ENCODE assay signal across 33 mouse cellular contexts in genomic region chr5:147267434-147267833, GRCm38 (mm10). TPM values are rescaled to one million over a fixed set of nuclear protein-coding genes. Genes with fewer than 3 reads are reported as not detected.
A peak's percentile ranks its signal among the peaks of the same experiment; 100 is the strongest.
DNase-seq lines count a peak whose midpoint lies in the region; ATAC-seq lines count a peak whose summit lies in the region.
"Had no signal": no experiment of that assay in that cellular context is flagged by ENCODE, and none has a peak within 500 bp of the region (broad histone marks: within the 10 kb centered on the region; RNA-seq: fewer than 3 reads in every experiment).

No protein-coding gene starts in this region.

- H3K27ac ChIP-seq in midbrain, embryonic 11.5 days (ENCODE audit: low read depth, low read length) = no peak overlapping the region
- H3K27ac ChIP-seq in midbrain, embryonic 10.5 days (replicated peaks) = no peak overlapping the region
- H3K27ac ChIP-seq in stomach, embryonic 16.5 days (ENCODE audit: low read length) = peak overlapping the region; percentile 8; the same call in 1 of the 2 replicates
- H3K27ac ChIP-seq: embryonic facial prominence, embryonic 12.5 days; embryonic facial prominence, embryonic 15.5 days; gastrocnemius, adult 2 months; hindbrain, embryonic 13.5 days had no signal

- WGBS in midbrain, embryonic 11.5 days = 10% methylated on average over 6 of the region's 6 CpGs
- 7% methylated on average over 6 of the region's 6 CpGs for WGBS in midbrain, embryonic 10.5 days
- WGBS in stomach, embryonic 16.5 days = 10% methylated on average over 6 of the region's 6 CpGs

- peaks cover 71% of the 10 kb centered on the region for H3K27me3 ChIP-seq in midbrain, embryonic 11.5 days (ENCODE audit: control insufficient read depth, insufficient read depth, low read length)
- peaks cover 99% of the 10 kb centered on the region for H3K27me3 ChIP-seq in midbrain, embryonic 10.5 days (ENCODE audit: low read depth, poor library complexity, severe bottlenecking)
- peaks cover 69% of the 10 kb centered on the region for H3K27me3 ChIP-seq in stomach, embryonic 16.5 days (ENCODE audit: control insufficient read depth, insufficient read depth, low read length)

- no peak overlapping the region for H3K4me3 ChIP-seq in midbrain, embryonic 11.5 days (ENCODE audit: low read depth, low read length)
- no peak overlapping the region for H3K4me3 ChIP-seq in midbrain, embryonic 10.5 days
- no peak overlapping the region for H3K4me3 ChIP-seq in stomach, embryonic 16.5 days (replicated peaks; ENCODE audit: low read length)
- H3K4me3 ChIP-seq: embryonic facial prominence, embryonic 12.5 days; embryonic facial prominence, embryonic 15.5 days; gastrocnemius, adult 2 months; hindbrain, embryonic 13.5 days had no signal

- H3K9ac ChIP-seq in midbrain, embryonic 11.5 days (ENCODE audit: low read length) = no peak overlapping the region
- H3K9ac ChIP-seq in stomach, embryonic 16.5 days (ENCODE audit: low read length) = no peak overlapping the region
- H3K9ac ChIP-seq: embryonic facial prominence, embryonic 12.5 days; embryonic facial prominence, embryonic 15.5 days; forebrain, postnatal 0 days; hindbrain, embryonic 13.5 days had no signal

- H3K36me3 ChIP-seq in midbrain, embryonic 11.5 days (ENCODE audit: control insufficient read depth, insufficient read depth, low read length) = no peaks in the 10 kb centered on the region
- no peaks in the 10 kb centered on the region for H3K36me3 ChIP-seq in midbrain, embryonic 10.5 days
- no peaks in the 10 kb centered on the region for H3K36me3 ChIP-seq in stomach, embryonic 16.5 days (ENCODE audit: control insufficient read depth, insufficient read depth, low read length)
- H3K36me3 ChIP-seq: embryonic facial prominence, embryonic 12.5 days; embryonic facial prominence, embryonic 15.5 days; hindbrain, embryonic 13.5 days had no signal

- H3K4me1 ChIP-seq in midbrain, embryonic 11.5 days (ENCODE audit: control insufficient read depth, insufficient read depth, low read length) = no peaks in the 10 kb centered on the region
- peaks cover 7% of the 10 kb centered on the region for H3K4me1 ChIP-seq in midbrain, embryonic 10.5 days
- 0 out of 2 replicates have a peak, but pooled peaks cover 3% of the 10 kb centered on the region for H3K4me1 ChIP-seq in stomach, embryonic 16.5 days (ENCODE audit: control insufficient read depth, insufficient read depth, low read length)
- H3K4me1 ChIP-seq: embryonic facial prominence, embryonic 12.5 days had no signal

- DNase-seq in embryo, embryonic 10.5 days (ENCODE audit: low spot score) = peak; percentile 28
- no peak for DNase-seq in embryo, embryonic 10 days (ENCODE audit: low spot score)
- peak; percentile 90 for DNase-seq in midbrain, embryonic 11.5 days (ENCODE audit: low spot score, missing footprints)
- DNase-seq in midbrain, embryonic 10.5 days (ENCODE audit: low spot score) = no peak
- peak; percentile 10 for DNase-seq in MN1 (ENCODE audit: low spot score)
- no peak for DNase-seq in layer of hippocampus, adult 18-20 months (ENCODE audit: low spot score in 2 of 2)
- DNase-seq: adrenal gland, postnatal 10 days; adrenal gland, postnatal 36 days; cerebellum, adult 18-20 months; cerebellum, adult 9-10 months; cerebellum, postnatal 14 days; forebrain, postnatal 0 days; gastrocnemius, adult 2 months; gastrocnemius, postnatal 14 days had no signal

- H3K4me2 ChIP-seq in midbrain, embryonic 11.5 days = no peak overlapping the region
- no peak overlapping the region for H3K4me2 ChIP-seq in stomach, embryonic 16.5 days (ENCODE audit: low read depth, low read length)
- H3K4me2 ChIP-seq: embryonic facial prominence, embryonic 12.5 days; embryonic facial prominence, embryonic 15.5 days; heart, embryonic 11.5 days; hindbrain, embryonic 13.5 days had no signal

- no peak for ATAC-seq in midbrain, embryonic 11.5 days (ENCODE audit: low FRiP score)
- no peak for ATAC-seq in stomach, embryonic 16.5 days (ENCODE audit: insufficient read depth, low FRiP score)
- ATAC-seq: forebrain, embryonic 14.5 days; forebrain, postnatal 0 days; hindbrain, embryonic 16.5 days; inflammation-experienced regulatory T-cells, adult 6 months; Patski had no signal

- H3K9me3 ChIP-seq in midbrain, embryonic 11.5 days (ENCODE audit: control insufficient read depth, low read length) = no peaks in the 10 kb centered on the region
- H3K9me3 ChIP-seq in midbrain, embryonic 10.5 days (replicated peaks) = no peaks in the 10 kb centered on the region
- H3K9me3 ChIP-seq in stomach, embryonic 16.5 days (replicated peaks; ENCODE audit: control insufficient read depth, low read length) = no peaks in the 10 kb centered on the region
- H3K9me3 ChIP-seq: embryonic facial prominence, embryonic 12.5 days; embryonic facial prominence, embryonic 15.5 days; hindbrain, embryonic 13.5 days had no signal

RNA-seq across cellular contexts. Expression of gene Pdx1, which starts 2.3 kb away (rescaled TPM):
- not detected in 2 replicates for polyA plus RNA-seq in midbrain, embryonic 11.5 days (2014; fragmentation: Nextera tagmentation; extraction: Ambion mirVana)
- not detected in 2 replicates for polyA plus RNA-seq in midbrain, embryonic 10.5 days (2016; fragmentation: Nextera tagmentation; extraction: Ambion mirVana)
- polyA plus RNA-seq in stomach, embryonic 16.5 days (2015; fragmentation: Nextera tagmentation; extraction: Ambion mirVana) = 7.5 and 8.1 TPM in 2 replicates
- not detected for total RNA-seq in layer of hippocampus, adult 18-20 months (2021)
- total RNA-seq: adrenal gland, adult 18-20 months; adrenal gland, postnatal 10 days; adrenal gland, postnatal 36 days; forebrain, postnatal 0 days; gastrocnemius, adult 2 months; gastrocnemius, postnatal 14 days; heart, adult 8-10 months; heart, postnatal 25 days; hematopoietic stem cell, adult 5-6 weeks had no signal
- polyA plus RNA-seq: embryonic facial prominence, embryonic 12.5 days; embryonic facial prominence, embryonic 15.5 days; forebrain, embryonic 11.5 days; forebrain, embryonic 14.5 days; forebrain, postnatal 0 days; frontal cortex, adult 2 months; gonadal fat pad, adult 2 months; heart, embryonic 11.5 days; heart, embryonic 14.5 days; heart, postnatal 0 days; hindbrain, embryonic 13.5 days; hindbrain, embryonic 16.5 days; inflammation-experienced regulatory T-cells, adult 6 months; Patski had no signal

RNA-seq across cellular contexts. Expression of gene Cdx2, which starts 39.6 kb away (rescaled TPM):
- polyA plus RNA-seq in midbrain, embryonic 11.5 days (2014; fragmentation: Nextera tagmentation; extraction: Ambion mirVana) = not detected in 2 replicates
- not detected in 2 replicates for polyA plus RNA-seq in midbrain, embryonic 10.5 days (2016; fragmentation: Nextera tagmentation; extraction: Ambion mirVana)
- polyA plus RNA-seq in stomach, embryonic 16.5 days (2015; fragmentation: Nextera tagmentation; extraction: Ambion mirVana) = 2.5 and 3.4 TPM in 2 replicates
- total RNA-seq in layer of hippocampus, adult 18-20 months (2021) = not detected
- total RNA-seq: adrenal gland, adult 18-20 months; adrenal gland, postnatal 10 days; adrenal gland, postnatal 36 days; forebrain, postnatal 0 days; gastrocnemius, adult 2 months; gastrocnemius, postnatal 14 days; heart, adult 8-10 months; heart, postnatal 25 days had no signal
- polyA plus RNA-seq: embryonic facial prominence, embryonic 12.5 days; embryonic facial prominence, embryonic 15.5 days; forebrain, embryonic 11.5 days; forebrain, embryonic 14.5 days; forebrain, postnatal 0 days; heart, embryonic 11.5 days; heart, embryonic 14.5 days; heart, postnatal 0 days; hindbrain, embryonic 13.5 days; hindbrain, embryonic 16.5 days; inflammation-experienced regulatory T-cells, adult 6 months had no signal

RNA-seq across cellular contexts. Expression of gene Urad, which starts 54.8 kb away (rescaled TPM):
- polyA plus RNA-seq in midbrain, embryonic 11.5 days (2014; fragmentation: Nextera tagmentation; extraction: Ambion mirVana) = not detected in 2 replicates
- polyA plus RNA-seq in midbrain, embryonic 10.5 days (2016; fragmentation: Nextera tagmentation; extraction: Ambion mirVana) = not detected in 2 replicates
- 0.31 TPM in 1 of 2 replicates, not detected in the other for polyA plus RNA-seq in stomach, embryonic 16.5 days (2015; fragmentation: Nextera tagmentation; extraction: Ambion mirVana)
- total RNA-seq in layer of hippocampus, adult 18-20 months (2021) = not detected
- total RNA-seq: ES-E14; forebrain, postnatal 0 days; gastrocnemius, adult 2 months; gastrocnemius, postnatal 14 days; heart, adult 8-10 months; heart, postnatal 25 days; hematopoietic stem cell, adult 5-6 weeks had no signal
- polyA plus RNA-seq: embryonic facial prominence, embryonic 12.5 days; embryonic facial prominence, embryonic 15.5 days; forebrain, embryonic 11.5 days; forebrain, embryonic 14.5 days; forebrain, postnatal 0 days; frontal cortex, adult 2 months; gonadal fat pad, adult 2 months; heart, embryonic 11.5 days; heart, embryonic 14.5 days; heart, postnatal 0 days; hindbrain, embryonic 13.5 days; hindbrain, embryonic 16.5 days; inflammation-experienced regulatory T-cells, adult 6 months; Patski had no signal

Comparison
In these comparisons a context has a peak if more than half of its experiments do, and no peak if none do; other contexts are left out.
1. DNase-seq: peak in embryo, embryonic 10.5 days (single experiment), midbrain, embryonic 11.5 days (single experiment) and MN1 (single experiment); none in embryo, embryonic 10 days (single experiment), midbrain, embryonic 10.5 days (single experiment) and layer of hippocampus, adult 18-20 months (0 of 2).